In genomic region chr4:77327198-77327597, GRCm38 (mm10) we compare ENCODE assay signal across 20 mouse cellular contexts.
A peak's percentile ranks its signal among the peaks of the same experiment; 100 is the strongest.
DNase-seq lines count a peak whose midpoint lies in the region; ATAC-seq and TF ChIP-seq lines count a peak whose summit lies in the region.
"Had no signal": no experiment of that assay in that cellular context is flagged by ENCODE, and none has a peak within 500 bp of the region (broad histone marks: within the 10 kb centered on the region; RNA-seq: fewer than 3 reads in every experiment).

No protein-coding gene starts in this region.

- TF ChIP-seq CTCF in forebrain, postnatal 0 days (IDR thresholded peaks at IDR 0.05; ENCODE audit: low read depth), result no peak

- no peak overlapping the region for H3K4me3 ChIP-seq in forebrain, embryonic 14.5 days (ENCODE audit: low read depth, low read length)
- no peak overlapping the region for H3K4me3 ChIP-seq in forebrain, postnatal 0 days (ENCODE audit: low read depth, low read length)
- H3K4me3 ChIP-seq in neural tube, embryonic 12.5 days, result no peak overlapping the region
- H3K4me3 ChIP-seq: embryonic facial prominence, embryonic 12.5 days; embryonic facial prominence, embryonic 15.5 days; erythroblast, embryonic 14.5 days; forebrain, embryonic 10.5 days; forebrain, embryonic 12.5 days; forebrain, embryonic 15.5 days had no signal

- 85% methylated on average over 4 of the region's 4 CpGs for WGBS in forebrain, embryonic 14.5 days
- WGBS in forebrain, postnatal 0 days, result 83% methylated on average over 4 of the region's 4 CpGs
- 69% methylated on average over 4 of the region's 4 CpGs for WGBS in neural tube, embryonic 12.5 days

- H3K36me3 ChIP-seq in forebrain, embryonic 14.5 days (ENCODE audit: control insufficient read depth, insufficient read depth, low read length), result no peaks in the 10 kb centered on the region
- H3K36me3 ChIP-seq in forebrain, postnatal 0 days (ENCODE audit: insufficient read depth), result no peaks in the 10 kb centered on the region
- H3K36me3 ChIP-seq in neural tube, embryonic 12.5 days, result no peaks in the 10 kb centered on the region
- H3K36me3 ChIP-seq: embryonic facial prominence, embryonic 12.5 days; embryonic facial prominence, embryonic 15.5 days; forebrain, embryonic 10.5 days; forebrain, embryonic 12.5 days; forebrain, embryonic 15.5 days had no signal

- H3K4me1 ChIP-seq in forebrain, embryonic 14.5 days (ENCODE audit: control insufficient read depth, insufficient read depth, low read length), result no peaks in the 10 kb centered on the region
- H3K4me1 ChIP-seq in forebrain, postnatal 0 days (ENCODE audit: insufficient read depth), result no peaks in the 10 kb centered on the region
- H3K4me1 ChIP-seq in neural tube, embryonic 12.5 days, result no peaks in the 10 kb centered on the region
- H3K4me1 ChIP-seq: embryonic facial prominence, embryonic 12.5 days; embryonic facial prominence, embryonic 15.5 days; forebrain, embryonic 10.5 days; forebrain, embryonic 12.5 days; forebrain, embryonic 15.5 days had no signal

- no peak overlapping the region for H3K27ac ChIP-seq in forebrain, embryonic 14.5 days (ENCODE audit: low read depth, low read length)
- H3K27ac ChIP-seq in forebrain, postnatal 0 days (ENCODE audit: low read depth, low read length), result no peak overlapping the region
- no peak overlapping the region for H3K27ac ChIP-seq in neural tube, embryonic 12.5 days
- H3K27ac ChIP-seq: embryonic facial prominence, embryonic 12.5 days; embryonic facial prominence, embryonic 15.5 days; forebrain, embryonic 10.5 days; forebrain, embryonic 12.5 days; forebrain, embryonic 15.5 days had no signal

- no peak overlapping the region for H3K9ac ChIP-seq in forebrain, embryonic 14.5 days (ENCODE audit: low read length)
- no peak overlapping the region for H3K9ac ChIP-seq in forebrain, postnatal 0 days
- no peak overlapping the region for H3K9ac ChIP-seq in neural tube, embryonic 12.5 days
- H3K9ac ChIP-seq: embryonic facial prominence, embryonic 12.5 days; embryonic facial prominence, embryonic 15.5 days; forebrain, embryonic 12.5 days; forebrain, embryonic 15.5 days had no signal

- DNase-seq in forebrain, embryonic 14.5 days (ENCODE audit: low spot score), result peak; percentile 4
- DNase-seq in forebrain, postnatal 0 days, result no peak
- DNase-seq in neural tube, embryonic 10.5 days (ENCODE audit: extremely low spot score, low spot score), result no peak
- DNase-seq: adrenal gland, adult 2 months; adrenal gland, postnatal 10 days; adrenal gland, postnatal 25 days; cerebellum, adult 11 months; cerebellum, adult 18-20 months; cerebellum, adult 8-10 months; cerebellum, adult 9-11 months; cerebellum, postnatal 14 days; cerebellum, postnatal 36 days; embryo, embryonic 11 days had no signal

- no peaks in the 10 kb centered on the region for H3K27me3 ChIP-seq in forebrain, embryonic 14.5 days (replicated peaks; ENCODE audit: control insufficient read depth, insufficient read depth, low read length)
- no peaks in the 10 kb centered on the region for H3K27me3 ChIP-seq in forebrain, postnatal 0 days (ENCODE audit: insufficient read depth, low read length)
- no peaks in the 10 kb centered on the region for H3K27me3 ChIP-seq in neural tube, embryonic 12.5 days (replicated peaks)
- H3K27me3 ChIP-seq: embryonic facial prominence, embryonic 12.5 days; embryonic facial prominence, embryonic 15.5 days; forebrain, embryonic 12.5 days; forebrain, embryonic 15.5 days had no signal

- no peak for ATAC-seq in forebrain, embryonic 14.5 days
- no peak for ATAC-seq in forebrain, postnatal 0 days
- 0 out of 2 replicates have a peak, but pooled peaks have one; percentile 41 for ATAC-seq in neural tube, embryonic 12.5 days (ENCODE audit: low FRiP score, low read depth)
- ATAC-seq: forebrain, embryonic 15.5 days had no signal

- no peaks in the 10 kb centered on the region for H3K9me3 ChIP-seq in forebrain, embryonic 14.5 days (replicated peaks; ENCODE audit: control insufficient read depth, low read length)
- H3K9me3 ChIP-seq in forebrain, postnatal 0 days (ENCODE audit: low read length), result no peaks in the 10 kb centered on the region
- H3K9me3 ChIP-seq in neural tube, embryonic 12.5 days, result no peaks in the 10 kb centered on the region
- H3K9me3 ChIP-seq: embryonic facial prominence, embryonic 12.5 days; embryonic facial prominence, embryonic 15.5 days; forebrain, embryonic 10.5 days; forebrain, embryonic 12.5 days; forebrain, embryonic 15.5 days had no signal

- H3K4me2 ChIP-seq in forebrain, embryonic 14.5 days (ENCODE audit: low read length), result no peak overlapping the region
- H3K4me2 ChIP-seq in forebrain, postnatal 0 days (ENCODE audit: low read depth), result no peak overlapping the region
- no peak overlapping the region for H3K4me2 ChIP-seq in neural tube, embryonic 12.5 days (replicated peaks)
- H3K4me2 ChIP-seq: embryonic facial prominence, embryonic 12.5 days; embryonic facial prominence, embryonic 15.5 days; forebrain, embryonic 12.5 days; forebrain, embryonic 15.5 days had no signal
